28 mouse cellular contexts compared by ENCODE assay signal in genomic region chr11:5573821-5574220, GRCm38 (mm10). TPM values are rescaled to one million over a fixed set of nuclear protein-coding genes. Genes with fewer than 3 reads are reported as not detected.
DNase-seq lines count a peak whose midpoint lies in the region; ATAC-seq and TF ChIP-seq lines count a peak whose summit lies in the region.
"Had no signal": no experiment of that assay in that cellular context is flagged by ENCODE, and none has a peak within 500 bp of the region (broad histone marks: within the 10 kb centered on the region; RNA-seq: fewer than 3 reads in every experiment).

No protein-coding gene starts in this region.

- ATAC-seq in heart, embryonic 11.5 days (replicated peaks; ENCODE audit: insufficient number of reproducible peaks, low FRiP score, low TSS enrichment) = peak; percentile 85
- ATAC-seq in G1E (ENCODE audit: extremely low read depth, insufficient number of reproducible peaks, low FRiP score, poor library complexity, severe bottlenecking) = peak; percentile 88
- ATAC-seq in erythroid progenitor cell, adult 5-6 weeks (replicated peaks; ENCODE audit: low FRiP score, poor library complexity, severe bottlenecking) = peak; percentile 71
- peak; percentile 94 for ATAC-seq in liver, embryonic 16.5 days (ENCODE audit: low read depth)
- ATAC-seq: forebrain, embryonic 13.5 days; midbrain, embryonic 15.5 days had no signal

- H3K4me3 ChIP-seq in heart, embryonic 11.5 days (ENCODE audit: low read depth, low read length) = no peak overlapping the region
- no peak overlapping the region; the same call in 1 of the 2 replicates for H3K4me3 ChIP-seq in G1E (ENCODE audit: low read depth, low read length)
- H3K4me3 ChIP-seq in liver, embryonic 16.5 days (ENCODE audit: low read depth, low read length) = peak overlapping the region; percentile 30; the same call in 1 of the 2 replicates
- H3K4me3 ChIP-seq: embryonic facial prominence, embryonic 10.5 days; forebrain, embryonic 13.5 days; limb, embryonic 12.5 days; lung, embryonic 15.5 days; midbrain, embryonic 15.5 days; neural tube, embryonic 15.5 days had no signal

- H3K9ac ChIP-seq in heart, embryonic 11.5 days (ENCODE audit: low read depth, low read length) = no peak overlapping the region
- no peak overlapping the region for H3K9ac ChIP-seq in liver, embryonic 16.5 days (ENCODE audit: low read depth, low read length)
- H3K9ac ChIP-seq: forebrain, embryonic 13.5 days; limb, embryonic 12.5 days; lung, embryonic 15.5 days; midbrain, embryonic 15.5 days; neural tube, embryonic 15.5 days had no signal

- peaks cover 6% of the 10 kb centered on the region for H3K4me1 ChIP-seq in heart, embryonic 11.5 days (ENCODE audit: control insufficient read depth, insufficient read depth, low read length)
- H3K4me1 ChIP-seq in G1E (ENCODE audit: insufficient read depth, low read depth, low read length) = peaks cover 67% of the 10 kb centered on the region
- H3K4me1 ChIP-seq in liver, embryonic 16.5 days (ENCODE audit: control insufficient read depth, low read depth, low read length) = peaks cover 31% of the 10 kb centered on the region
- H3K4me1 ChIP-seq: lung, embryonic 15.5 days; midbrain, embryonic 15.5 days; neural tube, embryonic 15.5 days had no signal

- peak overlapping the region; percentile 36; the same call in 1 of the 2 replicates for H3K27ac ChIP-seq in heart, embryonic 11.5 days (ENCODE audit: low read depth, low read length)
- H3K27ac ChIP-seq in liver, embryonic 16.5 days (ENCODE audit: low read length) = peak overlapping the region; percentile 93
- H3K27ac ChIP-seq: embryonic facial prominence, embryonic 10.5 days; forebrain, embryonic 13.5 days; limb, embryonic 12.5 days; lung, embryonic 15.5 days; macrophage; midbrain, embryonic 15.5 days; neural tube, embryonic 15.5 days had no signal

- no peak for DNase-seq in heart, adult 9 months (ENCODE audit: low spot score in 2 of 2)
- peak; percentile 59 for DNase-seq in G1E (ENCODE audit: low spot score)
- no peak for DNase-seq in lung, postnatal 14 days
- DNase-seq in gastrocnemius, adult 8-10 months (ENCODE audit: low spot score in 2 of 2) = no peak
- DNase-seq in cerebellum, adult 9-10 months = no peak
- DNase-seq: adrenal gland, postnatal 36 days; cerebellum, adult 8-10 months; gastrocnemius, postnatal 25 days; heart, postnatal 10 days; kidney, adult 11 months; right cerebral cortex, postnatal 14 days had no signal

- no peak for TF ChIP-seq CTCF in G1E (IDR thresholded peaks at IDR 0.05; ENCODE audit: low read depth, low read length)

- no peak overlapping the region for H3K4me2 ChIP-seq in heart, embryonic 11.5 days
- peak overlapping the region; percentile 51 for H3K4me2 ChIP-seq in liver, embryonic 16.5 days (ENCODE audit: low read depth, low read length)
- H3K4me2 ChIP-seq: forebrain, embryonic 13.5 days; limb, embryonic 12.5 days; lung, embryonic 15.5 days; midbrain, embryonic 15.5 days; neural tube, embryonic 15.5 days had no signal

- H3K9me3 ChIP-seq in heart, embryonic 11.5 days (replicated peaks; ENCODE audit: control insufficient read depth, low read length) = no peaks in the 10 kb centered on the region
- no peaks in the 10 kb centered on the region for H3K9me3 ChIP-seq in G1E (replicated peaks)
- H3K9me3 ChIP-seq in liver, embryonic 16.5 days (replicated peaks; ENCODE audit: control insufficient read depth, low read length) = no peaks in the 10 kb centered on the region
- H3K9me3 ChIP-seq: embryonic facial prominence, embryonic 10.5 days; forebrain, embryonic 13.5 days; limb, embryonic 12.5 days; lung, embryonic 15.5 days; midbrain, embryonic 15.5 days; neural tube, embryonic 15.5 days had no signal

- H3K36me3 ChIP-seq in heart, embryonic 11.5 days (ENCODE audit: control insufficient read depth, insufficient read depth, low read length) = no peaks in the 10 kb centered on the region
- no peaks in the 10 kb centered on the region for H3K36me3 ChIP-seq in G1E (replicated peaks)
- H3K36me3 ChIP-seq in liver, embryonic 16.5 days (ENCODE audit: control insufficient read depth, insufficient read depth) = no peaks in the 10 kb centered on the region
- H3K36me3 ChIP-seq: embryonic facial prominence, embryonic 10.5 days; limb, embryonic 12.5 days; lung, embryonic 15.5 days; midbrain, embryonic 15.5 days; neural tube, embryonic 15.5 days had no signal

- 50% methylated on average over 2 of the region's 2 CpGs for WGBS in heart, embryonic 11.5 days (ENCODE audit: insufficient replicate concordance)
- WGBS in liver, embryonic 16.5 days (ENCODE audit: insufficient replicate concordance) = 19% methylated on average over 2 of the region's 2 CpGs

- no peaks in the 10 kb centered on the region for H3K27me3 ChIP-seq in heart, embryonic 11.5 days (ENCODE audit: control insufficient read depth, insufficient read depth, low read length)
- no peaks in the 10 kb centered on the region for H3K27me3 ChIP-seq in G1E (ENCODE audit: insufficient read depth, low read length)
- no peaks in the 10 kb centered on the region for H3K27me3 ChIP-seq in liver, embryonic 16.5 days (ENCODE audit: control insufficient read depth, insufficient read depth, low read depth, low read length)
- H3K27me3 ChIP-seq: forebrain, embryonic 13.5 days; limb, embryonic 12.5 days; lung, embryonic 15.5 days; midbrain, embryonic 15.5 days; neural tube, embryonic 15.5 days had no signal

RNA-seq across cellular contexts. Expression of gene Ankrd36, which starts 4.3 kb away (rescaled TPM):
- 0.96 TPM in 1 of 2 replicates, not detected in the other for polyA plus RNA-seq in heart, embryonic 11.5 days (2014; fragmentation: Nextera tagmentation; extraction: Ambion mirVana)
- total RNA-seq in G1E (2014; fragmentation: Nextera tagmentation) (1.5 and 6.1 TPM in 2 replicates), G1E (2017) (1.5 and 2.9 TPM in 2 replicates)
- polyA plus RNA-seq in G1E (2012) = 0.39 and 0.40 TPM in 2 replicates
- not detected in 2 replicates for total RNA-seq in erythroid progenitor cell, adult 5-6 weeks (2015; ENCODE audit: low replicate concordance)
- 4.4 TPM in 1 of 2 replicates, not detected in the other for total RNA-seq in erythroid progenitor cell, adult 5-6 weeks (2017; ENCODE audit: low replicate concordance)
- polyA plus RNA-seq in liver, embryonic 16.5 days (2015; fragmentation: Nextera tagmentation; extraction: Ambion mirVana) = 1.9 and 2.5 TPM in 2 replicates
- not detected for total RNA-seq in gastrocnemius, adult 8-10 months (2022)
- total RNA-seq: adrenal gland, postnatal 36 days; common myeloid progenitor, adult 5-6 weeks; gastrocnemius, postnatal 25 days; heart, adult 8-10 months; heart, postnatal 10 days; layer of hippocampus, postnatal 25 days; left cerebral cortex, postnatal 10 days had no signal
- polyA plus RNA-seq: embryonic facial prominence, embryonic 10.5 days; forebrain, embryonic 13.5 days; hindbrain, embryonic 11.5 days; kidney, embryonic 16.5 days; limb, embryonic 12.5 days; macrophage; neural tube, embryonic 15.5 days; stomach, embryonic 14.5 days had no signal

RNA-seq across cellular contexts. Expression of gene Ccdc117, which starts 31.8 kb away (rescaled TPM):
- 14.4 and 17.8 TPM in 2 replicates for polyA plus RNA-seq in heart, embryonic 11.5 days (2014; fragmentation: Nextera tagmentation; extraction: Ambion mirVana)
- total RNA-seq in G1E (2014; fragmentation: Nextera tagmentation) (31.8 and 35.5 TPM in 2 replicates), G1E (2017) (57.1 and 58.5 TPM in 2 replicates)
- 11.5 and 12.6 TPM in 2 replicates for polyA plus RNA-seq in G1E (2012)
- 2.5 and 4.6 TPM in 2 replicates for total RNA-seq in erythroid progenitor cell, adult 5-6 weeks (2015; ENCODE audit: low replicate concordance)
- total RNA-seq in erythroid progenitor cell, adult 5-6 weeks (2017; ENCODE audit: low replicate concordance) = 8.2 and 12.6 TPM in 2 replicates
- polyA plus RNA-seq in liver, embryonic 16.5 days (2015; fragmentation: Nextera tagmentation; extraction: Ambion mirVana) = 6.8 and 7.5 TPM in 2 replicates
- 10 to 100 TPM; 19.2 to 27.7 (median 24.0) TPM for total RNA-seq in gastrocnemius, adult 8-10 months (2022)

RNA-seq across cellular contexts. Expression of gene Xbp1, which starts 53.4 kb away (rescaled TPM):
- 141 and 145 TPM in 2 replicates for polyA plus RNA-seq in heart, embryonic 11.5 days (2014; fragmentation: Nextera tagmentation; extraction: Ambion mirVana)
- total RNA-seq in G1E (2014; fragmentation: Nextera tagmentation) (164 and 185 TPM in 2 replicates), G1E (2017) (125 TPM in 2 replicates)
- 50.6 and 66.6 TPM in 2 replicates for polyA plus RNA-seq in G1E (2012)
- total RNA-seq in erythroid progenitor cell, adult 5-6 weeks (2015; ENCODE audit: low replicate concordance) = 42.8 and 44.7 TPM in 2 replicates
- total RNA-seq in erythroid progenitor cell, adult 5-6 weeks (2017; ENCODE audit: low replicate concordance) = 27.2 and 32.3 TPM in 2 replicates
- 105 and 116 TPM in 2 replicates for polyA plus RNA-seq in liver, embryonic 16.5 days (2015; fragmentation: Nextera tagmentation; extraction: Ambion mirVana)
- total RNA-seq in gastrocnemius, adult 8-10 months (2022) = 100 to 1,000 TPM in 1 of 4 experiments, 10 to 100 TPM in 3; 57.4 to 110 (median 72.7) TPM
